Mouse (Mus musculus) E14TG2a.4 (cell line): ENCODE measurements around the gene Corin.

ENCODE experiments used
- CTCF ChIP-seq: conservative IDR thresholded peaks from 2 replicates; pipeline ENCODE4 v1.5.1; 2014; ENCODE audit warnings: low read length
- NANOG ChIP-seq: IDR thresholded peaks from 2 replicates; pipeline ENCODE4 v1.6.1; 2014; ENCODE audit warnings: borderline replicate concordance, low read length, mixed read lengths
- POU5F1 ChIP-seq: IDR thresholded peaks from 2 replicates; pipeline ENCODE4 v1.6.1; 2014; ENCODE audit warnings: low read length, borderline replicate concordance

DNA sequence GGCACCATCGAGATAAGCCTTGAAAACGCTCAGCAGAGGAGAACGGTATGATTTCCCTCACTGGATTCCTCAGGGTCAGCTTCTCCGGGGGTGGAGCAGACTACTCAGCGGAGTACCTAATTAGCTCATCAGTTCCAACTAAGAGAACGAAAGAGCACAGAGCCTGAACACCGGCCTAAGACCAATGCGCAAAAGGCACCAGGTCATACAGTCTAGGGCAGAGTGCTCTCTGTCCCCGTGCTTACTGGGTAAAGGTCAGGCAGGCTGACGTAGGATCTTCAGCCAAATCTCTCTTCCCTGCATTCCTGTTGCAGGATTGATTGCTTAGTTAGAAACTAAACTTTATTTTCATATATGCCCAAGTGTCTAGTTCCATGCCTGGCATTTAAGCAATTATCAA, 6.0 kb downstream of the Corin start:
- TF ChIP-seq CTCF = no peak
- no peak for TF ChIP-seq POU5F1
- no peak for TF ChIP-seq NANOG
